Mouse (Mus musculus) kidney, embryonic 14.5 days (tissue): ENCODE results near the gene Olfr402. TPM values are rescaled to one million over a fixed set of nuclear protein-coding genes. Genes with fewer than 3 reads are reported as not detected.

ENCODE experiments used
- polyA plus RNA-seq: library from polyadenylated mRNA; unstranded; fragments of >200 nt; fragmentation: Nextera tagmentation; extraction: Ambion mirVana; gene quantifications from 2 replicates; pipeline ENCODE4 v1.2.1, GENCODE M21; 2014

The Olfr402 gene
- polyA plus RNA-seq, 1 experiment from 2014 or later: not detected

Other genes starting within 250 kb of the Olfr402 start
- gene Olfr395, start 244.2 kb upstream of the Olfr402 start, polyA plus RNA-seq: not detected in 2 replicates
- not detected in 2 replicates for gene Olfr23, start 216.9 kb upstream of the Olfr402 start, polyA plus RNA-seq
- gene Olfr397, start 192.7 kb upstream of the Olfr402 start, polyA plus RNA-seq: not detected in 2 replicates
- gene Olfr398, start 163.1 kb upstream of the Olfr402 start, polyA plus RNA-seq: not detected in 2 replicates
- not detected in 2 replicates for gene Olfr139, start 97.0 kb upstream of the Olfr402 start, polyA plus RNA-seq
- not detected in 2 replicates for gene Olfr399, start 96.9 kb upstream of the Olfr402 start, polyA plus RNA-seq
- gene Zfp616, start 83.6 kb upstream of the Olfr402 start, polyA plus RNA-seq: not detected in 2 replicates
- gene Olfr401, start 39.8 kb upstream of the Olfr402 start, polyA plus RNA-seq: not detected in 2 replicates
- not detected in 2 replicates for gene Olfr403, start 32.7 kb downstream of the Olfr402 start, polyA plus RNA-seq
- not detected in 2 replicates for gene Olfr43, start 57.9 kb downstream of the Olfr402 start, polyA plus RNA-seq
- gene Olfr406, start 106.3 kb downstream of the Olfr402 start, polyA plus RNA-seq: not detected in 2 replicates
- not detected in 2 replicates for gene Olfr59, start 130.2 kb downstream of the Olfr402 start, polyA plus RNA-seq
- gene Olfr410, start 184.5 kb downstream of the Olfr402 start, polyA plus RNA-seq: not detected in 2 replicates
- gene Olfr411, start 199.1 kb downstream of the Olfr402 start, polyA plus RNA-seq: not detected in 2 replicates
- gene Olfr412, start 208.5 kb downstream of the Olfr402 start, polyA plus RNA-seq: not detected in 2 replicates